Mouse (Mus musculus) hindbrain, embryonic 10.5 days (tissue): ENCODE results near the gene Tpmt. TPM values are rescaled to one million over a fixed set of nuclear protein-coding genes. Genes with fewer than 3 reads are reported as not detected.

Source experiments
- DNase-seq: peaks from one replicate; pipeline ENCODE4 v3.0.0-alpha.2; 2017; ENCODE audit warnings: low spot score
- H3K27ac ChIP-seq: fragments of 300-500 bp; sonication (generic); 2 replicates; pipeline ENCODE4 v1.5.1; 2016; ENCODE audit warnings: mild to moderate bottlenecking, moderate library complexity
- H3K27me3 ChIP-seq: fragments of 300-500 bp; sonication (generic); 2 replicates; pipeline ENCODE4 v1.6.1; 2016; ENCODE audit warnings: mild to moderate bottlenecking; ENCODE audit not compliant: poor library complexity, insufficient read depth, severe bottlenecking
- H3K36me3 ChIP-seq: fragments of 300-500 bp; sonication (generic); 2 replicates; pipeline ENCODE4 v1.6.1; 2016; ENCODE audit warnings: mild to moderate bottlenecking, moderate library complexity
- H3K4me1 ChIP-seq: fragments of 300-500 bp; sonication (generic); replicated peaks from 2 replicates; pipeline ENCODE4 v1.6.1; 2016; ENCODE audit warnings: mild to moderate bottlenecking
- H3K4me3 ChIP-seq: fragments of 300-500 bp; sonication (generic); 2 replicates; pipeline ENCODE4 v1.5.1; 2016; ENCODE audit warnings: mild to moderate bottlenecking, moderate library complexity
- H3K9me3 ChIP-seq: fragments of 300-500 bp; sonication (generic); 2 replicates; pipeline ENCODE4 v1.6.1; 2016; ENCODE audit warnings: mild to moderate bottlenecking, moderate library complexity
- WGBS: fragments of 180-500 bp; shearing (Covaris S2); methylation state at CpG from one replicate; pipeline ENCODE4 v1.1.7; 2016; 5-methylcytosine and 5-hydroxymethylcytosine counted together
- polyA plus RNA-seq: library from polyadenylated mRNA; unstranded; fragments of >200 nt; fragmentation: Nextera tagmentation; extraction: Ambion mirVana; gene quantifications from 2 replicates; pipeline ENCODE4 v1.2.1, GENCODE M21; 2016

Tpmt gene
- polyA plus RNA-seq = 36.1 and 40.9 TPM in 2 replicates

GRCm38 (mm10) chr13:47044617-47044947, at the start of gene Tpmt:
Tpmt (minus strand) TSS chr13:47044737.
- peak within 1 kb of the TSS; percentile 94 for H3K4me3 ChIP-seq
- no peaks in the 10 kb centered on the region for H3K9me3 ChIP-seq
- peak within 1 kb of the TSS; percentile 90 for H3K27ac ChIP-seq
- DNase-seq = peak; percentile 24
- H3K36me3 ChIP-seq = peaks cover 15% of the 10 kb centered on the region
- WGBS = 24% methylated on average over 10 of the region's 10 CpGs
- H3K4me1 ChIP-seq = peaks cover 28% of the 10 kb centered on the region
- H3K27me3 ChIP-seq = 0 out of 2 replicates have a peak, but pooled peaks cover 3% of the 10 kb centered on the region

- WGBS = 90% methylated on average over 2 of the region's 2 CpGs
- no peak for DNase-seq
- Histone ChIP-seq H3K4me1 (no peaks in the 10 kb centered on the region), H3K36me3 (peaks cover 99% of the 10 kb centered on the region), H3K9me3 (no peaks in the 10 kb centered on the region), H3K27ac (no peak overlapping the region), H3K27me3 (no peaks in the 10 kb centered on the region), H3K4me3 (no peak overlapping the region)
These were observed 49.3 kb upstream of the Tpmt start for GRCm38 (mm10) chr13:47093791-47094190.

- no peak for DNase-seq
- Histone ChIP-seq H3K4me1 (no peaks in the 10 kb centered on the region), H3K36me3 (peaks cover 98% of the 10 kb centered on the region), H3K4me3 (no peak overlapping the region), H3K27ac (no peak overlapping the region), H3K27me3 (no peaks in the 10 kb centered on the region), H3K9me3 (no peaks in the 10 kb centered on the region)
- 90% methylated on average over 2 of the region's 2 CpGs for WGBS
These were observed 44.7 kb upstream of the Tpmt start for GRCm38 (mm10) chr13:47089271-47089670.

GRCm38 (mm10) chr13:47088433-47088832, 43.9 kb upstream of the Tpmt start:
- Histone ChIP-seq H3K27ac (no peak overlapping the region), H3K4me1 (no peaks in the 10 kb centered on the region)
- WGBS = 97% methylated on average over 1 of the region's 1 CpGs

DNA sequence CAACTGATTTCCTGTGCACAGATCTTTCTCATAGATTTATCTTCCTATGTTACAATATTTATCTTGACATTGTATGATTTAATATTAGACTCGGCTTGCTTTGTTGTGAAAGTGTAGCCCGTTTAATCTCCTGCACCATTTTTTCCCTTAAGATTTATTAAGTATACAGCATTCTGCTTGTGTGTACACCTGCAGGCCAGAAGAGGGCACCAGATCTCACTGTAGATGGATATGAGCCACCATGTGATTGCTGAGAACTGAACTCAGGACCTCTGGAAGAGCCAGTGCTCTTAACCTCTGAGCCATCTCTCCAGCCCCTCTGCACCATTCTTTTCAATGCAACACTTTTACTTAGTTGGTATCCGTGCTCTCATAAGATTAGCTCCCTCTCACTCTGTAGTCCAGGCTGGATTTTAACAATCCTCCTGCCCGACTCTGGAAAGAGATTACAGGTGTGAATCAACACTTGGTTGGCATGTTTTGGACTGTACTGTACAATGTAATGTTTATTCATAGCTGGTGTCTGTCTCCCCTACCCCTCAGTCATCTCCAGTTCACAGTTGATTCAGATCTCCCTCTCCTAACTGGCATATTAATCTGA, 36.5 kb upstream of the Tpmt start:
- Histone ChIP-seq H3K27ac (no peak overlapping the region), H3K4me1 (no peaks in the 10 kb centered on the region), H3K4me3 (no peak overlapping the region), H3K27me3 (no peaks in the 10 kb centered on the region), H3K9me3 (no peaks in the 10 kb centered on the region), H3K36me3 (peaks cover 88% of the 10 kb centered on the region)
- WGBS = 89% methylated on average over 4 of the region's 4 CpGs
- no peak for DNase-seq

More at GRCm38 (mm10) chr13:47088433-47088832, 43.9 kb upstream of the Tpmt start:
- DNase-seq = no peak
- H3K36me3 ChIP-seq = peaks cover 97% of the 10 kb centered on the region
- no peaks in the 10 kb centered on the region for H3K9me3 ChIP-seq
- no peak overlapping the region for H3K4me3 ChIP-seq
- no peaks in the 10 kb centered on the region for H3K27me3 ChIP-seq

GRCm38 (mm10) chr13:47078799-47079198, 34.3 kb upstream of the Tpmt start:
- H3K27ac ChIP-seq = no peak overlapping the region
- no peak overlapping the region for H3K4me3 ChIP-seq
- no peak for DNase-seq
- WGBS = 75% methylated on average over 5 of the region's 5 CpGs
- no peaks in the 10 kb centered on the region for H3K27me3 ChIP-seq
- peaks cover 88% of the 10 kb centered on the region for H3K36me3 ChIP-seq
- H3K9me3 ChIP-seq = no peaks in the 10 kb centered on the region
- H3K4me1 ChIP-seq = no peaks in the 10 kb centered on the region

DNA sequence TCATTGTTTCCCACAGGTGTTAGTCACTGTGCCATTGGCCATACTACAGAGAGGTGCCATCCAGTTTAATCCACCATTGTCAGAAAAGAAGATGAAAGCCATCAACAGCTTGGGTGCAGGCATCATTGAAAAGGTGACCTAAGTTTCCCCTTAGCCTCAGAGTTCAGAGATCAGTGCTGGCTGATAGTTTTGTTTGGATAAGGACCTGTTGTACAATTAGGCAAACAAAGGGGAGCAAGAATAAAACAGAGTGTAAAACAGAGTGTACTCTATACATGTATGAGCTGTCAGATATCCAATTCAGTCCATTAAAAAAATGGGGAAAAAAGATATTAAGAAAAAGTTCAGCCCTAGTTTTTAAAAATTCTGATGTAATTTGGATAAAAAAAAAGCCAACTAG, 32.8 kb upstream of the Tpmt start:
- no peaks in the 10 kb centered on the region for H3K27me3 ChIP-seq
- H3K27ac ChIP-seq = no peak overlapping the region
- no peak for DNase-seq
- H3K4me1 ChIP-seq = no peaks in the 10 kb centered on the region
- no peaks in the 10 kb centered on the region for H3K9me3 ChIP-seq
- H3K36me3 ChIP-seq = peaks cover 89% of the 10 kb centered on the region
- no peak overlapping the region for H3K4me3 ChIP-seq

DNA sequence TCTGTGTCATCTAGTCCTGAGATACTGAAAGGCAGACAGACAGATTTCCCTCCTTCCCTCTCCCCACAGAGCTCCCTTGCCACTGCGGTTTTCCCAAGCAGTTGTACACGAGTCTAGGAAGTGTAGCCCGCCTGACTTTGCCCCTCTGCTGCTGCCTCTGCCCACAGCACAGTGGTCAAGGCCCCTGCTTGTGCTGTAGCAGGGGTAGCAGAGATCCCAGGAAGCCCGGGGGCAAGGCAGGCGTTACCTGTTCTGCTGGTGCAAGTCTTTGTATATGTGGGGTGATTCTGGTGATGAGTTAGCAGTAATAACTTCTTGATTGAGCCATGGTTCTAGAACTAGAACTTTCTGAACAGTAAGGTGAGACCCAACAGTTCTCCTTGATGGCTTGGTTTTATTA, 31.6 kb upstream of the Tpmt start:
- H3K36me3 ChIP-seq = peaks cover 87% of the 10 kb centered on the region
- H3K27ac ChIP-seq = no peak overlapping the region
- DNase-seq = no peak
- 88% methylated on average over 5 of the region's 5 CpGs for WGBS
- H3K4me3 ChIP-seq = no peak overlapping the region
- H3K9me3 ChIP-seq = no peaks in the 10 kb centered on the region
- H3K4me1 ChIP-seq = no peaks in the 10 kb centered on the region
- no peaks in the 10 kb centered on the region for H3K27me3 ChIP-seq

DNA sequence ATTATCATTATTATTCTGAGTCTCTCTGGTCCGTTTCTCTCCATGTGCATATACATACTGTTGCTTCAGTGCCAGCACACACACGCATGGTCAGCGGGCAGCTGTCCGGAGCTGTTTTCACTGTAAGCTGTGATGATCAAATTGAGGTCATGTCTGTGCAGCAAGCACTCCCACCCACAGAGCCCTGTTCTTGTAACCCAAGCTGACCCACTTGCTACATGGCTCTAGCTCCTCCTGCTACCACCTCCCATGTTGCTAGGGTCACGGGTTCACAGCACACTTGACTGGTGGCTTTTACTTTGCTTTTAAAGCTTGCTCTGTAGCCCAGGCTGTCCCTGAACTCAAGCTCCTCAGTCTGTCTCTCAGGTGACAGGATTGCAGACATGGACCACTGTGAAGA, 27.9 kb upstream of the Tpmt start:
- no peak for DNase-seq
- WGBS = 89% methylated on average over 5 of the region's 5 CpGs
- peaks cover 83% of the 10 kb centered on the region for H3K36me3 ChIP-seq

GRCm38 (mm10) chr13:47071871-47072270, 27.3 kb upstream of the Tpmt start:
- Histone ChIP-seq H3K27me3 (no peaks in the 10 kb centered on the region), H3K9me3 (no peaks in the 10 kb centered on the region), H3K27ac (no peak overlapping the region), H3K4me3 (no peak overlapping the region), H3K36me3 (peaks cover 84% of the 10 kb centered on the region), H3K4me1 (no peaks in the 10 kb centered on the region)
- 94% methylated on average over 13 of the region's 13 CpGs for whole genome bisulfite sequencing
- no peak for DNase-seq

More for the DNA sequence above, 27.9 kb upstream of the Tpmt start:
- H3K27me3 ChIP-seq = no peaks in the 10 kb centered on the region
- no peaks in the 10 kb centered on the region for H3K9me3 ChIP-seq
- H3K4me1 ChIP-seq = no peaks in the 10 kb centered on the region
- H3K27ac ChIP-seq = no peak overlapping the region
- H3K4me3 ChIP-seq = no peak overlapping the region

DNA sequence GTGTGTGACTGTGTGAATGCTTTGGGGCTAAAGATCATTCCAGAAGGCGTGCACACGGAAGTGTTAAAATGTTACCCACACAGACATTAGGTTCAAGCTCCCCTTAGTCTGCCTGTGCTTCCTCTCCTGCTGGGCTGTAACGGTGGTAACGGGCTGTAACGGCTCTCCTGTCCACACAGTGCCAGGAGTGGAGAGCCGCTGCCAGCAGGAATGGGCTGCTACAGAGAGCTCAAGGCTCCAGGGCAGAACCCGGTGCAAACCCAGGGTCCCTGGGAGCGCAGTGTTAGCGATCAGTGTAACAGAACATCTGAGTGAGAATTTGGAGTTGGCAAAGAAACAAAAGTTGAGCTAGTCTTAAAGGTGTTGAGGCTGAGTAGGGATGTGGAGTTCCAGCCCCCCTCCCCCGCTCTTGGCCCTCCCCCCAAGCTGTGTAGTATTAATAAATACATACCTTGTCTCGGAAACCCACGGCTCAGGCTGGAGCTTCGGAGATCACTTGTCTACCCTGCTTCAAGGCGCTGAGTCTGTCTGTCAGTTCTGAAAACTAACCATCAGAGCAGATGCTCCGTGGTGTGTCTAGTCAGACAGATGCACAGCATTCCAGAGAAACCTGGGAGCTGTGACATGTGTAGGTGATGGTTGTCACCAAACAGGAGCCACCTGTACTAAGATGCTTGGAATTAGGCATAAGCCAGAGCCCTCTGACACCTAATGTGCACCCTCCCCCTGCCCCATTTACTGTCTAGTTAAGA, 26.0 kb upstream of the Tpmt start:
- Histone ChIP-seq H3K27me3 (no peaks in the 10 kb centered on the region), H3K36me3 (peaks cover 89% of the 10 kb centered on the region), H3K27ac (no peak overlapping the region), H3K4me3 (no peak overlapping the region), H3K9me3 (no peaks in the 10 kb centered on the region), H3K4me1 (no peaks in the 10 kb centered on the region)
- 90% methylated on average over 15 of the region's 15 CpGs for WGBS
- DNase-seq = no peak

GRCm38 (mm10) chr13:47067001-47067400, 22.5 kb upstream of the Tpmt start:
- peaks cover 82% of the 10 kb centered on the region for H3K36me3 ChIP-seq
- no peaks in the 10 kb centered on the region for H3K27me3 ChIP-seq
- no peaks in the 10 kb centered on the region for H3K9me3 ChIP-seq
- DNase-seq = no peak
- no peaks in the 10 kb centered on the region for H3K4me1 ChIP-seq
- no peak overlapping the region for H3K27ac ChIP-seq
- WGBS = 94% methylated on average over 6 of the region's 6 CpGs
- no peak overlapping the region for H3K4me3 ChIP-seq

DNA sequence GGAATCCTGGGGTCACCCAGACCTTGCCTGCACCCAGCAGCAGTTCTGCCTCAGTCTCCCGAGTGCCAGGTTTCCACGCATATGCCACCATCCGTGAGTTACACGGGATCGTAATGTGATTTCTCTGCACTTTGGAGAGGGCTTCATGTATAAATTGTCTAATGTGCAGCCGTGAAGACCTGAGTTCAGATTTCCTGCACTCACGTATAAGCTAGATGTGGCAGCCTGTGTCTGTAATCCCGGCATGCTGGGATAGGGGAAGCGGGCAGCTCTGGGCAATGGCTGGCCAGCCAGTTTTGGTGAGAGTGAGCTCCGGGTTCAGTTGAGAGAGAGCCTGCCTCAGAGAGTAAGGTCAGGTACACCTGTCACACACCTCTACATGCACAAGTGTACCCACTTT, 22.0 kb upstream of the Tpmt start:
- Histone ChIP-seq H3K4me3 (no peak overlapping the region), H3K9me3 (no peaks in the 10 kb centered on the region), H3K4me1 (no peaks in the 10 kb centered on the region), H3K27me3 (no peaks in the 10 kb centered on the region), H3K36me3 (peaks cover 80% of the 10 kb centered on the region), H3K27ac (no peak overlapping the region)
- no peak for DNase-seq
- WGBS = 96% methylated on average over 10 of the region's 10 CpGs
